In the genomic region with DNA sequence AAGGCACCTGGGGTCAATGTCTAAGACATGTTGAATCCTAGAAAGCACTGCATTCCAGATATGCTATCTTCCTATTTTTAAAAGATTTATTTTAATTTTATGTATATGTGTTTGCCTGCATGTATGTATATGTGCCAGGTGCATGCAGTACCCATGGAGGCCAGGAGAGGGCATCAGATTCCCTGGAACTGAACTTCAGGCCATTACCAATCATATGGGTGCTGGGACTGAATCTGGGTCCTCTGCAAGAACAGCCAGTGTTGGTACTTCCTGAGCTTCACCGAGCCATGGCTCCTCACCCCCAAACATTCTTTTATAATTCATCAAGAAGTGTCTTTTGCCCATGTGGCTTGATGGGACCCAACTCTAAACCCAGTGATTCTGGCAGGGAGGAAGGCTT, we compare ENCODE assay signal across 20 mouse cellular contexts. TPM values are rescaled to one million over a fixed set of nuclear protein-coding genes. Genes with fewer than 3 reads are reported as not detected.
DNase-seq lines count a peak whose midpoint lies in the region; ATAC-seq and TF ChIP-seq lines count a peak whose summit lies in the region.
"Had no signal": no experiment of that assay in that cellular context is flagged by ENCODE, and none has a peak within 500 bp of the region (broad histone marks: within the 10 kb centered on the region; RNA-seq: fewer than 3 reads in every experiment).

No protein-coding gene starts in this region.

- H3K4me2 ChIP-seq in forebrain, embryonic 14.5 days (ENCODE audit: low read length), result no peak overlapping the region
- H3K4me2 ChIP-seq: embryonic facial prominence, embryonic 12.5 days; heart, embryonic 12.5 days; hindbrain, embryonic 14.5 days; intestine, embryonic 15.5 days; kidney, embryonic 15.5 days; neural tube, embryonic 12.5 days had no signal

- no peaks in the 10 kb centered on the region for H3K4me1 ChIP-seq in testis, adult 2 months (ENCODE audit: control insufficient read depth, insufficient read depth, low read length)
- no peaks in the 10 kb centered on the region for H3K4me1 ChIP-seq in forebrain, embryonic 14.5 days (ENCODE audit: control insufficient read depth, insufficient read depth, low read length)

- H3K27ac ChIP-seq in layer of hippocampus, adult 2 months, result no peak overlapping the region
- no peak overlapping the region for H3K27ac ChIP-seq in testis, adult 2 months (ENCODE audit: control insufficient read depth, insufficient read depth, low read depth, low read length)
- H3K27ac ChIP-seq in forebrain, embryonic 14.5 days (ENCODE audit: low read depth, low read length), result no peak overlapping the region
- H3K27ac ChIP-seq: embryonic facial prominence, embryonic 12.5 days; hindbrain, embryonic 14.5 days; intestine, embryonic 15.5 days; kidney, embryonic 15.5 days; neural tube, embryonic 12.5 days had no signal

- no peak for DNase-seq in layer of hippocampus, adult 2 months (ENCODE audit: low spot score in 2 of 2)
- DNase-seq in layer of hippocampus, adult 9-10 months (ENCODE audit: low spot score), result no peak
- DNase-seq in testis, postnatal 10 days (ENCODE audit: low spot score), result no peak
- DNase-seq in ZHBTc4 (ENCODE audit: low read depth, low spot score), result peak; percentile 62
- no peak for DNase-seq in ovary, postnatal 36 days (ENCODE audit: low spot score)
- DNase-seq in forebrain, embryonic 14.5 days (ENCODE audit: low spot score), result no peak
- DNase-seq: cerebellum, adult 9-10 months; heart, postnatal 14 days; kidney, postnatal 4 days; lung, adult 2 months; lung, postnatal 36 days had no signal

- TF ChIP-seq POLR2A in testis, adult 2 months (IDR thresholded peaks at IDR 0.05; ENCODE audit: control insufficient read depth, low read depth, low read length), result no peak

- WGBS in forebrain, embryonic 14.5 days, result 100% methylated on average over 1 of the region's 1 CpGs

- peak; percentile 60 for TF ChIP-seq CTCF in layer of hippocampus, adult 2 months (conservative IDR thresholded peaks at IDR 0.05)
- peak; percentile 61; the same call in 1 of the 2 replicates for TF ChIP-seq CTCF in testis, adult 2 months (IDR thresholded peaks at IDR 0.05; ENCODE audit: control insufficient read depth, insufficient read depth, insufficient replicate concordance, low read depth, low read length)

- H3K36me3 ChIP-seq in testis, adult 2 months (ENCODE audit: control insufficient read depth, insufficient read depth, low read length), result no peaks in the 10 kb centered on the region
- H3K36me3 ChIP-seq in forebrain, embryonic 14.5 days (ENCODE audit: control insufficient read depth, insufficient read depth, low read length), result peaks cover 17% of the 10 kb centered on the region
- H3K36me3 ChIP-seq: embryonic facial prominence, embryonic 12.5 days; heart, embryonic 12.5 days; intestine, embryonic 15.5 days had no signal

- ATAC-seq in forebrain, embryonic 14.5 days, result no peak
- ATAC-seq: forebrain, embryonic 16.5 days; intestine, embryonic 15.5 days had no signal

- no peaks in the 10 kb centered on the region; the same call in 1 of the 2 replicates for H3K9me3 ChIP-seq in forebrain, embryonic 14.5 days (replicated peaks; ENCODE audit: control insufficient read depth, low read length)
- H3K9me3 ChIP-seq: embryonic facial prominence, embryonic 12.5 days; kidney, embryonic 15.5 days had no signal

- H3K9ac ChIP-seq in forebrain, embryonic 14.5 days (ENCODE audit: low read length), result no peak overlapping the region
- H3K9ac ChIP-seq: embryonic facial prominence, embryonic 12.5 days; heart, embryonic 12.5 days; hindbrain, embryonic 14.5 days; intestine, embryonic 15.5 days; kidney, embryonic 15.5 days; neural tube, embryonic 12.5 days had no signal

- H3K27me3 ChIP-seq in testis, adult 2 months (ENCODE audit: control insufficient read depth, insufficient read depth, low read length), result no peaks in the 10 kb centered on the region
- H3K27me3 ChIP-seq in forebrain, embryonic 14.5 days (replicated peaks; ENCODE audit: control insufficient read depth, insufficient read depth, low read length), result no peaks in the 10 kb centered on the region

- no peak overlapping the region for H3K4me3 ChIP-seq in layer of hippocampus, adult 2 months
- H3K4me3 ChIP-seq in testis, adult 2 months (ENCODE audit: control insufficient read depth, low read depth, low read length), result no peak overlapping the region
- no peak overlapping the region for H3K4me3 ChIP-seq in forebrain, embryonic 14.5 days (ENCODE audit: low read depth, low read length)
- H3K4me3 ChIP-seq: embryonic facial prominence, embryonic 12.5 days; heart, embryonic 12.5 days; intestine, embryonic 15.5 days; kidney, embryonic 15.5 days; neural tube, embryonic 12.5 days had no signal

RNA-seq across cellular contexts. Expression of a gene that starts 6.8 kb away (rescaled TPM):
- 10 to 100 TPM in 1 of 2 experiments, 1 to 10 TPM in 1; 8.5 to 12.4 TPM for total RNA-seq in layer of hippocampus, adult 2 months (2021)
- polyA plus RNA-seq in testis, adult 2 months (2012; rRNA removed), result 0.32 and 0.36 TPM in 2 replicates
- polyA plus RNA-seq in forebrain, embryonic 14.5 days (2014; fragmentation: Nextera tagmentation; extraction: Ambion mirVana), result 35.0 and 40.4 TPM in 2 replicates
- total RNA-seq: megakaryocyte-erythroid progenitor cell, adult 5-6 weeks had no signal

Comparison
In these comparisons a context has a peak if more than half of its experiments do, and no peak if none do; other contexts are left out.
1. RNA of a gene that starts 6.8 kb away (polyA plus RNA-seq): 35.0 to 40.4 TPM in forebrain, embryonic 14.5 days; 0.32 to 0.36 TPM in testis, adult 2 months; every median in the first group is over 10 times any median in the second.